Mouse (Mus musculus) right cerebral cortex, adult 18-20 months (tissue): ENCODE data around the gene Tsc22d4.
"Not testable (repeated sequence)": the region's sequence is repeated elsewhere in the genome, so short reads cannot be mapped to it uniquely, and the experiment has no call there.

ENCODE experiments used
- DNase-seq: peaks from one replicate; pipeline ENCODE4 v3.0.0; 2022; ENCODE audit warnings: mixed read lengths

Gene Tsc22d4

GRCm38 (mm10) chr5:137745214-137746171, at the start of gene Tsc22d4:
Gene Tsc22d4, plus strand, starts transcription at chr5:137745730.
- DNase-seq, result peak; percentile 91

DNA sequence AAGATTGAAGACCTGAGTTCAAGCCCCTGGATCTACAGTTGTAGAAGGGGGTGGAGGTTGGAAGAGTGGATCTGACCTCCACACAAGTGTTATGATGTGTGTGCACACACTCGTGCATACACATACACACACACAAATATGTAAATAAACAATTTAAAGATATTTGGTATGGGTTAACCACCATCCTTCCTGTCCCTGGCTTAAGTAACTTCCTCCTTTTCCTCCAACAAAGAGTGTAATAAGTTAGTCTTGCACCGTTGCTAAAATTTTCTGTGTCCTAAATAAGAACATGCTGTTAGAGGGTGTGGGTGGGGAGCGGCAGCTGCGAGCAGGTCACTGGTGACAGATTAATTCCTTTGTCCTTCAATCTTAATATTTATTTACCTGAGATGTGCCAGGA, 49.6 kb upstream of the Tsc22d4 start:
- DNase-seq, result no peak

DNA sequence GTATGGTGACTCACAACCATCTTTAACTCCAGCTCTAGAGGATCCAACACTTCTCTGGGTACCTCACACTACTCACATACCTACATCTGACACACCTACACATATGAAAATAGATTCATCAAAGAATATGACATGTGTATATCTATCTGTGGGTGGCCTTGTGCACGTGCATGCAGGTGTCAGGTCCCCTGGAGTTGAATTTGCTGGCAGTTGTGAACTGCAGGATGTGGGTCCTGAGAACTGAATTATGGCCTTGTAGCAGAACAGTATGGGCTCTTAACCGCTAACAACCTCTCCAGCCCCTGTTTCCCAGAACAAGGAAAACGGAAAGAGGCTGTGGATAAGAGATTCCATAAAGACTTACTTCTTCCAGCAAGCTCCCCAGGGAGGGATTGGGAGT, 46.5 kb upstream of the Tsc22d4 start:
- DNase-seq, result no peak

DNA sequence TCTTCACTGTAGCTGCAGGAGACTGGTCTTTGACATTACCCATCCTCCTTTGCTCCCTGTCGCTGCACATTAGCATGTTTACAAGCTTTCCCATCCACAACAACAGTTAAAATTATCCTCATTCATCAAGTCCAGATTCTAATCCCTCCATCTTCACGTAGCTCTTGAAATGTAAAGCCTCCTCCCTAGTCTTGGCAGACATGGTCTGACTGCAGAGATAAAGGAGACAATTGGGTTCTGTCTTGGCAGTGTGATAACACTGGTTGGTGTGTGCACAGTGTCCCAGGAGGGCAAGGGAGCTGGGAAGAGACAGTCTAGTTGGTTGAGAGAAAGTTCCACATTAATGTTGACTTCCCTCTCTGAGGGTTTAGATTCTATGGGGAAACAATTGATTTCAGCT, 45.7 kb upstream of the Tsc22d4 start:
- no peak for DNase-seq

DNA sequence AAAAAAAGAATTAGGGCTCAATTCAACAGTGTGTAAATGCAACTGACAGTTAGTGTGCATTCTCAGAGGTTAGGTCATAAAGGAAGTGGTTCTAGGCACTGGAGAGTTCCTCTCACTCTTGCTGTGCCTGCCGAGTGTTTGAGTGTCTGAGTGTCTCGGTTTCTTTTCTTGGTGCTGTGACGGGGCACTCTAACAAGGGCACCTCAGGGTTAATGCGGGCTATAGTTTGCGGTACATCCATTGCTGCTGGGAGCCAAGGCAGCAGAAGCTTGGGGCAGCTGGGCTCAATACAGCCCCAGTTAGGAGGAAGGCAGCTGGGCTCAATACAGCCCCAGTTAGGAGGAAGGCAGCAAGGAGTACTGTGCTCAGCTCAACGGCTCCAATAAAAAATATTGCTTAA, 40.3 kb upstream of the Tsc22d4 start:
- no peak for DNase-seq

DNA sequence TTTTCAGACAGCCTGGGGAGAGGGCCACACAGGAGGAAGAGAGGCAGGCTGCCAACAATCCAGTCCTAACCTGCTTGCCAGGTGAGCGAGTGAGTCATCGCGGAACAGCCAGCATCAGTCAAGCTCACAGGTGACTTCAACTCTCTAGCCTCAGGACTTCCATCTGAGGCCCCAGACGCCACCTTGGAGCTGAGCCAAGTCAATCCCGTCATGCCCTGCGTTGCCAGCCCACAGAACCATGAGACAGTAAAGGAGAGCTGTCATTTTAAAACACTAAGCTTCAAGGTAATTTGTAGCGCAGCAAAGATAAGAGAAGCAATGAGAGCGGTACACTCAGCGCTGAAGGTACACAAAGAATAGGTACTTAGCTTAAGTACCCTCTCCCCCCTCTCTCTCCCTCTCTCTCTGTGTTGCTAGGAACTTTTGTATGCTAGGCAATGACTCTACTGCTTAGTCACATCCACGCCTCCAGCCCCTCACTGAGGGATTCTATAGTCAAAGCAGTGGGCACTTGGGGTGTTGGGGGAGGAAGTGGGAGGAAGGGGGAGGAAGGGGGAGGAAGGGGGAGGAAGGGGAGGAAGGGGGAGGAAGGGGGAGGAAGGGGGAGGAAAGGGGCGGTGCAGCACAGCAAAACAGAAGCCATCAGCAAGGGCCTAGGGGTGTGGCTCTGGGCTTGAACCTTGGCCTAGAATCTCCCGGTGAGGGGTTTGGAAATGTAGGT, 38.5 kb upstream of the Tsc22d4 start:
- no peak for DNase-seq

DNA sequence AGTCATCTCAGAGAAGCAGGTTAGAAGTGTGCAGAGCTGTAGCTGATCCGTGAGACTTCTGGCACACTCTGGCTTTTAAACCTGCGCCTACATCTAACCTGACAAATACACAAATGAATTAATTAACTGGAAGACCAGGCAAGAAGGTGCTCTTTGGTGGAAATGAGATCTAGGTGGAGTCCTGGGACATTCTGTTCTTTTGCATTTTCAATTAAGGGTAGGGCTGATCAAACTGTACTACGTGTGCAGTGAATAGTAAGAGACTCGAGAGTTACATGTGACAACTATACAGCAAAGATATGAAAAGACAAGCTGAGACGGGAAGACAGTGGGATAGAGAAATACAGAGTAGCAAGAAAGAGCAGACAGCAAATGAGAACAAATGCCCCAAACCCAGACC, 32.1 kb upstream of the Tsc22d4 start:
- no peak for DNase-seq

DNA sequence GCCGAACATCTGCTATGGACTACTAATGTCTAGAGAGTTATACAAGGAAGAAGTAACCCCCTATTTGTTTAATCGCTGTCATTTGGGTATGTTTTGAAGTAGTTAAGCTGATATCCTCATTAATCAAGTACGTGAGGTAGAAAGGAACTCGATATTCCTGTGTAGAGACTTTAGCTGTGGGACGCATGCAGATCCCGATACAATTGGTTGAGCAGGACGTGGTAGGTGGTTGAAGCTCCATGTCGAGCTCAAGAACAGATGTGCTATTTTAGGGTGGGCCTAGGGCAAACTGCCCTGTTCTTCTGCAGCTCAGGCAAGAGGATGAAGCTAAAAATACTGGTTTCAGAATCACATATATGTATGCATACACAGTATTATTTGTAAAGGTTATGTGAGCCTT, 29.8 kb upstream of the Tsc22d4 start:
- no peak for DNase-seq

GRCm38 (mm10) chr5:137718020-137718790, 27.3 kb upstream of the Tsc22d4 start:
- no peak for DNase-seq

DNA sequence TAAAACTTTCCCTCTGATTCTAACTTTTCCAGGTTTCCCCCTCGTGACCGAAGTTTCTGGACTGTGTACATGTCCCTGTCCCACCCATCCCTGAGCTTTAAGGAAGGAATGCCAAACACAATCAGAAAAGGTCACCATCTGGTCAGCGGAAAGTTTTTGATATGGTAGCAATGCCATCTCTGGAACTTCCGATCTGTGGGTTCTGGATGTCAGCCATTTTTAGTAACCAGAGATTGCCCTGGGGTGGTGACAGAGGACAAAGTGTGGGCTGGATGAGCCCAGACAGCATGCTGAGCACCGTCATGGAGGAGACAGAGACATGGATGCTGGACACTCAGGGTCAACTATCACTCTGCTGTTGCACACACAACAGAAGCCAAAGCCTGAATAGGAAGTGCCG, 26.4 kb upstream of the Tsc22d4 start:
- DNase-seq, result no peak

- not testable (repeated sequence) for DNase-seq
Measured at GRCm38 (mm10) chr5:137720558-137721164, 24.9 kb upstream of the Tsc22d4 start.

DNA sequence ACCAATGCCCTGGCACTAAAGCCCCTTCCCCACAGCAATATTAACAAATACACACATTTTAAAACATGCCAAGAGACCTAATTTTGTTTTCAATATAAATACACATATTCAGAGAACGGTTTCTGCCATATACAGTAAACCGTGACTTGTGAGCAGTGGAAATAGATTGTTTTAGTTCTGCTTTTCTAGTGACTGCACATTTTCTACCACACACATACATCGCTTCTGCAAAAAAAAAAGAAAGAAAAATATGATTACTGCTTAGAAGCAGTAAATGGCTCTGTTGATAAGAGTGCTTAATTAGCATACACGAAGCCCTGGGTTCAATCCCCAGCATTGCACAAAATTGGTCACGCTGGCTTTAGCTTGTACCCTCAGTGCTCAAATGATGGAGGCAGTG, 21.7 kb upstream of the Tsc22d4 start:
- DNase-seq, result no peak

GRCm38 (mm10) chr5:137726767-137727166, 18.8 kb upstream of the Tsc22d4 start:
- DNase-seq, result no peak

- no peak for DNase-seq
Measured at GRCm38 (mm10) chr5:137733638-137734288, 11.8 kb upstream of the Tsc22d4 start.

GRCm38 (mm10) chr5:137734289-137735061, 11.1 kb upstream of the Tsc22d4 start:
- DNase-seq, result peak; percentile 95

DNA sequence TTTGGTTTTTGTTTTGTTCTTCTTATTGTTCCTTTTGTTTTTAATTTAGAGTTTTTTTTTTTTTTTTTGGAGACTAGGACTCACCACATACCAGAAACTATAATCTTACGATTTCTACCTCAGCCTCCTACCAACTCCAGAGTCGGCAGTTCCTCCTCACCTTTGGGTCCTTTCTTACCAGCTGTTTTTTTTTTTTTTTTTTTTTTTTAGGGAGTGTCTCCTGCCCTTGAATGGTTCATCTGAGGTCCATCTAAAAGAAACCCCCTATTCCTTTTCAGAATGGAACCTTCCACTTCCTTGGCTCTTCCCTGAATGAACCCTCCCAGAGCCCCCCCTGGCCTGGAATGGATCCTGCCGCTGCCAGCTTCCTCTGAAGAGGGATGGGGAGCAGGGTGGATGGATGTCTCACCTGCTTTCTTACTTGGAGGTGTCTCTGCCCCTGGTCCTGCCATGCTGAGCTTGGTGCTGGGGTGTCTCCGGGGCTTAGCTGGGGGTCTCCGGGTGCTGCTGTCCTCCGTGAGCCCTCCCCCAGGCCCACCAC, 8.1 kb upstream of the Tsc22d4 start:
- DNase-seq, result no peak

DNA sequence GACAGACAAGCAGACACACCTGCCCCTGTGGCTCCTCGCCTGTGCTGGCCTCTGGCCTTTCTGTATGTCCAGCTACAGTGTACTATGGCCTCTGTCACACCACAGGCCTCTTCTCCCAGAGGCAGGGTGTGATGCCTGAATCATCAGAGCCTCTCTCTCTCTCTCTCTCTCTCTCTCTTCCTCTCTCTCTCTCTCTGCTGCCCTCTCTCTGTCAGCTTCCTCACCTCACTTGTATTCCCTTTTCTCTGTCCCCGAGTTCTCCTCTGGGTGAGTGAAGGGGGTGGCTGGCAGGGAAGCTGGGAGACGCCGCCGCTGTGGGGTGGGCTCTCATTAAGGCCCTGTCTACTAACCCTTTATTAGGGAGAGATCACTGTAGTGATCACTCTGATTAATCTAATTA, 7.0 kb upstream of the Tsc22d4 start:
- no peak for DNase-seq

DNA sequence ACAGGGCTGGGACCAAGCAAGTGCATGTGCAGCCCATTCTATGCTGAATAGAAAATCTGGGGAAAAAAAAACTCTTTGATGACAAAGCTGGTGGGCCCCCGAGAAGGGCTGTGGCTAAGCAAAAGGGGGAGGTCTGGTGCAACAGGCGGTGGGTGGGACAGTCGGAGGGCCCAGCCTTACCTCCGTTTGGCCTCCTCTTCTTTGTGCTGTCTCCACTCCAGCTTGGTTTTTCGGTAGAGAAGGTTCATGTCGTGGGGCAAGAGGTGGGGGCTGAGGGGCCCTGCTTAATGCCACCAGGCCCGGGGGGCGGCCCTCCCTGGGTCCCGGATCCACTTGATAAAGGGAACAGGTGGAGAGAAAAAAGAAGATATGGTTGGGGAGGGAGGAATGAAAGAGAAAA, 6.1 kb upstream of the Tsc22d4 start:
- DNase-seq, result no peak

DNA sequence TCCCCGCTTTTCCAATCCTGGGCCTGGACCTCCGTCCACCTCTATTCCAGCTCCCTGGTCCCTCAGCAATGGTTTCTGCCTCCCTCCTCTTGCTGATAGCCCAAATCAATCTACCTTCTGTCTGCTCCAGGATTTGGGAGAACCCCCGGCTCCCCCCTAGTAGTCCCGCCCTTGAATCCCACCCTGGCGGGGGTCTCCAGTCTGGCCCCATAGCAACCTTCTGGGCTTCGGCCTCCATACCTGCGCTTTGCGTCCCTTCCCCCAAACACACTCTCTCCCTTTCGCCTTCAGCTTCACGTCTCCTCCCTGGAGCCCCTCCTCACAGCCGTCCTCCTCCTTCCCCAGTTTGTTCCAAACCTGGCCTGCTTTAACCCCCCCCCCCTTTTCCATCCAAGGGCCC, 5.0 kb upstream of the Tsc22d4 start:
- no peak for DNase-seq

DNA sequence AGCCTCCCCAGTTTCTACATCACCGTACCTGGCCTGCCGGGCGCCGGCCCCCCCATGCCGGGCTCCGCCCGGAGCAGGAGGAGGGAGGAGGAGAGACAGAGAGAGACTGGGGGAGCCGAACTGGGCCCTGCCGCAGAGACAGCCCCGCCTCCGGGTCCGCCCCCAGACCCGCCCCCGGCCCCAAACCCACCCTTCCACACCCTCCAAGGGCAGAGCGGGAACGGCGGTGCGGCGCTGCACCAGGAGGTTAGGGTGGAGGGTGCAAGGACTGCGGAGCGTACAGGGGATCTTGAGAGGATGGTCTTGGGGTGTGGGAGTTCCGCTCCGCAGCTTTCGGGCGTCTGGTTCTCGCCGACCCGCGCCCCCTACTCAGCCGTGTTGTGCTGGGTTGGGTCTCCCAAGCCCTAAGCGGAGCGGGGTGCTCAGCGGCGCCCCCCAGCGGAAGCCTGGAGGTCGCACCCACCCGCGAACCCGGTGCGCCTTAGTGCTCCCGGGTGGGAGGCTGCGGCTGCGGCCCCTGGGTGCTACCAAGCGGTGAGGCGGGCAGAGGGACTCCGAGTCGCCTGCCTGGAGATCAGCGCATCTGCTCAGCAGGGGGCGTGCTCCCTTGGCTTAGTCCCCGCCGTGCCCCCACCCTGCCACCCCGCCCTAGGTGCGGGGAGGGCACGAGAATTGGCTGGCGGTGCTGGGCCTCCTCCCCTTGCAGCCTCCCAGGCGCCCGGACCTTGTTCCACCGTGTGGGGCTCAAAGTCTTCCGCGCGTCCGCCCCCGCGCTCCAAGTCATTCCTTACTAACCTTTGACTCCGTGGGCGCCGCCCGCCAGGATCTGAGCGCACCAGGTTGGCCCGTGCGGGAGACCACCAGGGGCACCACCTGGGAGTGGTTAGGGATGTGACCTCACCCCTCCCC, 4.3 kb upstream of the Tsc22d4 start, which contains the start of gene Nyap1:
Gene Nyap1, minus strand, starts transcription at position 585 of the 909 bp plus-strand sequence.
- peak; percentile 78 for DNase-seq
